Mouse (Mus musculus) testis, adult 2 months (tissue): Measurements from ENCODE around the gene Bicdl1.

Source experiments
- CTCF ChIP-seq: fragments of 200-500 bp; IDR thresholded peaks from 2 replicates; pipeline ENCODE4 v1.5.1; 2012; ENCODE audit warnings: low read depth, mild to moderate bottlenecking, inconsistent platforms, low read length, moderate library complexity; ENCODE audit not compliant: control insufficient read depth, insufficient read depth, insufficient replicate concordance
- POLR2A ChIP-seq: fragments of 200-500 bp; IDR thresholded peaks from 2 replicates; pipeline ENCODE4 v1.6.1; 2012; ENCODE audit warnings: low read depth, mild to moderate bottlenecking, inconsistent platforms, low read length, moderate library complexity; ENCODE audit not compliant: control insufficient read depth

- TF ChIP-seq CTCF = peak; percentile 66; the same call in 1 of the 2 replicates
- TF ChIP-seq POLR2A = no peak
These were observed 116.5 kb downstream of the Bicdl1 start for GRCm38 (mm10) chr5:115614948-115615347.
